Mouse (Mus musculus) activated CD4-positive, CD25-positive, alpha-beta regulatory T cell, adult 4 months (primary cell): Measurements from ENCODE around the gene Nf1. TPM values are rescaled to one million over a fixed set of nuclear protein-coding genes. Genes with fewer than 3 reads are reported as not detected.

Experiments
- ATAC-seq: one replicate; pipeline ENCODE4 v1.8.0; 2017
- polyA plus RNA-seq, 2 experiments: library from polyadenylated mRNA; unstranded; fragments of 100-300 nt; shearing (Covaris generic); gene quantifications; one replicate each; pipeline ENCODE4 v1.2.1; 2017

Nf1 gene
- polyA plus RNA-seq, 2 experiments from 2014 or later, result 1.2 to 1.6 TPM

DNA sequence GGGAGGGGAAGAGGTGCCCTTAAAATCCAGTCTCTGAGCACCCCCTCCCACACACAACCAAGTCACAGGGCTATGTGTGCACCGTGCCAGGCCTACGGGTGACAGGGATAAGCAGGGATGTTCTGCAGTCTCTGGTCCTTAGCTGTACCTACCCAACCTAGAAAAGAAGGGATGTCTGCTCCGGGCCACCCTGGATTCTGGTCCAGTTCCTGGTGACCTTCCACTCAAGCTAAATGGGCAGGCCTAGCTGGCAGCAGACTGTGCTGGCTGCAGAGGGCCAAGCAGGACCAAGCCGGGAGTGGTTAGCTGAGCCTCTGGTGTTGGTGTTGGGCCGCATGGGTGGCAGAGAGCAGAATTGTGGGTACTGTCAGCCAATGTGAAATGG lies 252.1 kb downstream of the Nf1 start:
- no peak for ATAC-seq

- ATAC-seq, result no peak
Observed at GRCm38 (mm10) chr11:79593495-79593894, 254.0 kb downstream of the Nf1 start.

- ATAC-seq, result no peak
Observed at GRCm38 (mm10) chr11:79610454-79610853, 271.0 kb downstream of the Nf1 start.

- ATAC-seq, result peak; percentile 51
Observed at GRCm38 (mm10) chr11:79611011-79611666, 271.6 kb downstream of the Nf1 start.

DNA sequence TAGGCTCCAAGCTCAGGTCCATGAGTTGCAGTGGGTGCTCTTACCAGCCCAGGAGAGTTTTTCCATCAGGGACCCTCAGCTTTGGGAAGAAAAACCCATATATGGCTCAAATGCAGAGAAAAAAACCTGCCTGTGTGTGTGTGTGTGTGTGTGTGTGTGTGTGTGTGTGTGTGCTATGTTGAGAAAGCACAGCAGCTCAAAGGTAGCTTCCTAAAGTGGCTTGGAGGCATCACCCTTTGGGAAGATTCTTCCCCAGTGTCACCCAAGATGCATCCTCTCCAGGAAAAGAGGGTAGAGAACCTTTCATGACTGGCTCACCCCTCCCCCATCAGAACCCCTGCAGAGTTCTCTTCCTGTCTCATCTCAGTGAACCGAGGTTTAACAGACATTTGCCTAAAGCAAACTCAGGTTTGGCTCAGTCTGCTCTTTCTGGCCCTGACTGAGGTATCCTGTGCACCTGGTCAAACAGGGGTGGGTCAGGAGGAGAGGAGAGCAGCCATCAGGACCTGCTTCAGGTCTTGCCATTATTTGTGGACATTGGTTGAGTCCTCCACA lies 272.6 kb downstream of the Nf1 start:
- no peak for ATAC-seq

DNA sequence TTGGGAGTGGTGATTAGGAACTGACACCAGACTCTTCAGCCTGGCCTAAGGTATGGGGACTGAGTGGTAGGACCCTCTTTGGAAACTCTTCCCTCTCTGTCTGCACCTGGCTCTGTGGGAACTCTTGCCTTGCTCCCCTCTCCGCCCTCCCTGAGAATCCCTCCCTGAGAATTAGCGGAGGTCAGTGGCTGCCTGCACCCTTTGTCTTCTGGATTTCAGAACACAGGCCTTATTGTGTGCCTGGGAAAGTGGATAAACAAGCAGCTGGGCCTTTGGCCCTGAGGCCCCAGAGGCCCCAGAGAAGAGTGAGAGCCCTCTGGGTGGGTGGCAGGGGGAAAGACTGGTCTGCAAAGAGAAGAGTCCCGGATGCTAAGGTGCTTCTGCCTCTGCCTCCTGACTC lies 273.6 kb downstream of the Nf1 start:
- no peak for ATAC-seq

DNA sequence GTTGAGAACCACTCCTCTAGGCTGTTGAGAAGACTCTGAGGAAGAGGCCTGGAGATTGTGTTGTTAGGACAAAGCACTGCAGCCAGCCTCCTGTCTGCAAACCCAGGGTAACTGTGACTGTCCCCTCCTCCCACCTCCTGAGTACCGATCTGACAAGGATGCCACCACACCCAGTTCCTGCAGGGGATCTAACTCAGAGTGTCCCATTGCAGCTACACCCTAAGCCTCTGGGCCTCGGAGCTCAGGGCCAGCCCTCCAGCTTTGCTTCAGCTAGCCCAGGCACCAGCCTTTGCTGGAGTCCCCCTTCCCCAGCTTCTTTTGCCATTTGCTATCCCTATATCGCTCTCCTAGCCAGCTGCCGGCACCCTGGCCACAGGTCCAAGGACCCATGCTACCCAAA lies 274.2 kb downstream of the Nf1 start:
- no peak for ATAC-seq

DNA sequence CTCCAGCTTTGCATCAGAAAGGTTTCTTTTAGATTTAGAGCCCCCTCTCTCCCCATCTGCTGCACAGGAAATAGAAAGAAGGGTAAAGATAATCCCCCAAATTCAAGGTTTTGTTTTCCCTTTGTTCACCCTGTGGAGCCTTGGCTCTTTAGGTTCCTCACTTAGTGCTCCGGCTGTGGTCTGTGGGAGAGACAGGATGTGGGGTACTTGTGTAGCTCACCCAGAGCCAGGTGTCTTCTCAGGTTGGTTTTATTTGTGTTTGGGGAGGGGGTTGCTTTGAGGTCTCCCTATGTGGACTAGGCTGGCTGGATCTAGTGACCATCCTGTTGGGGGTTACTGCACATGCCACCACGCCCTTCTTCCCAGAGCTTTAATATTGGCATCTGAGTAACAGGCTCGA lies 275.4 kb downstream of the Nf1 start:
- ATAC-seq, result peak; percentile 74

GRCm38 (mm10) chr11:79615871-79616270 lies 276.4 kb downstream of the Nf1 start:
- no peak for ATAC-seq

- no peak for ATAC-seq
Observed at GRCm38 (mm10) chr11:79617991-79618390, 278.5 kb downstream of the Nf1 start.

DNA sequence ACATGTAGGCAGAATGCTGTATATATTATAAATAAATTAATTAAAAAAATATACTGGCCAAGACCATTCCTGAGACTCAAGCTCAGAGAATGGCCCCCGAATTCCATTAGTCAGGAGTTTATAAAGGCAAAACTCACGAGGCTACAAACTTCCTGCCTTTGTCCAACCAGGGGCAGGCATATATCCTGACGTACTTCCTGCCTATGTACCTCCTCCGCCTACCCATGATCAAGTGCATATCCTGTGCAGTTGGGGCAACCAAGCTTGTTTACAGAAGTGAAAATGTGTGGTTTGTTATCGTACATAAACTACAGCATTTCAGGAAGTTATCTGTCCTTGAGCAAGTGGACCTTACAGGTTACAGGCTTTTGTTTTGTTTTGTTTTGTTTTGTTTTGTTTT lies 283.5 kb downstream of the Nf1 start:
- ATAC-seq, result peak; percentile 90

DNA sequence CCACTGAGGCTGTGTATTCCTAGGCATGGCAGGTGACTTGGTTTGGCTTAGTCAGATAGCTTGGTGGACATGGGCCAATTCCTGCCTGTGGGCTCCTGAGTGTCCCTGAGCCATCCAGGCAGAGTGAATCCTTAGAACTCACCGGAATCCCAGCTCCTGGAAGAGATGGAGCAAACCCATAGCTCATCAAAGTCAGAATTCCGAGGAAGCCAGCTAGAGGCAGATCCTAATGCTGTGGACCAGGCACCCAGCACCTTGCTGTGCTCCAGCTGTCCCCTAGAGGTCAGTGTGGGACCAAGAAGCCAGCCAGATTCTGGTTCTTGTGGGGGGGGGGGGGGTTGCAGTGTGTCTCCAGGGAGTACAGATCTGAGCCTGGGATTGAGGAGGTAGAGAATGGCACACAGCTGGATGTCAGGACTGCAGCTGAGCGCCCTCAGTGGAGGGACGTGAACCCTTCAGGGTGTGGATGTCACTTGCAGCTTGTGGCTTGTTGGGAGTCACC lies 285.4 kb downstream of the Nf1 start:
- ATAC-seq, result peak; percentile 60

DNA sequence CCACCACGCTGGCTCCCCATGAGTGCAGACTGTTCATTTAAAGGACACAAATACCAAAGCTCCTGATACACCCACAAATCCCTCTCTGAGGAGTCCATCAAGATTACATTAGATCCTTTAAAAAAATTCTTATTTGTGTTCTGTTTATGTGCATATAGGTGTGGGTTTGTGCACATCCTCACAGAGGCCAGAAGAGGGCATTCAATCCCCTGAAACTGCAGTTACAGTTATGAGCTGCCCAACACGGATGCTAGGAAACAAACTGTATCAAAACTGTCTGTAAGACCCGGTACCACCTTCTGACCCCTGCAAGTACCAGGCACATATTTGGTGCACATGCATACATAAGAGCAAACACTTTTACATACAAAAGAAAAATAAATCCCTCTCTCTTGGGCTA lies 289.2 kb downstream of the Nf1 start:
- ATAC-seq, result peak; percentile 63

DNA sequence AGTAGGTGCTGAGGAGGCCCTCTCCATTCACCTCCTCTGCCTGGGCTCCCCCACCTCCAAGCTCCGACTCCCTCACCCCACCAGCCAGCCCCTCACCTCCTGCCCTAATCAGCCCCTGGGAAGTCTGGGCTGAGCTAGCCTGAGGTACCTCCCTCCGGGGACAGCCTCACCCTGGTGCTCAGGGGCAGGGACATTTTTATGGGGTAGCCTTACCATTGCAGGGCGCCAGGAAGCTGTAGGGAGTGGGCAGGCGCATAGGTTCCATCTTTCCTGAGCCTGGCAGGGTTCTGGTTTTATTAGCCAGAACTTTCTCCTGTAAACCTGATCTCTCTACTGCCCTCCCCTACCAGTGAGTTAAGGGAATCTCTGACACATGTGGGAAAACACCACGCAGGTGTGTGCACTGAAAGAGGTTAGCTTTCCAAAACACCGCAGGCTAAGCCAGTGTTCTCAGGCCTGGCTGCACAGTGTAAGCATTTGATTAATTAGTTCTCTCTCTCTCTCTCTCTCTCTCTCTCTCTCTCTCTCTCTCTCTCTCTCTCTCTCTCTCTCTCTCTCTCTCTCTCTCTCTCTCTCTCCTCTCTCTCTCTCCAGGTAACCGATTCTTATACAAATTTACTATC lies 290.4 kb downstream of the Nf1 start:
- no peak for ATAC-seq

DNA sequence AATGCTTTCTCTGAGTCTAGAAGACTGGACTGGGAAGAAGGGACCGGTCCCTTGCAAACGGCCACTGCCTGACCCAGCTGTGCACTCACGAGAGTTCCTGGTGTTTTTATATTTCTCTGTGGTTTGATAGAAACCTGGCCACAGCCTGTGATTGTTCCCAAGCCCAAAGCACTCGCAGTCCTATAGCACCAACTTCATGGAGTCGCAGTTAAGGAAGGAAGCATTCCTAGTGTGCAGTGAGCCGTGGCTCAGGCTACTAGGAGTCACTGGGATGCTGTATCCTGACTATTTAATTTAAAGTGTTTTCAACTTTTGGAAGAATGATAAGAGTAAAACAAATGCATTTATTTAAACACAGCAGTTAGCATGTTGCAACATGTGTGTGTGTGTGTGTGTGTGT lies 291.0 kb downstream of the Nf1 start:
- no peak for ATAC-seq

Other genes with a start within 250 kb of the Nf1 start
- 1 to 10 TPM; 2.9 to 3.8 TPM for gene Ksr1, start 193.3 kb upstream of the Nf1 start, polyA plus RNA-seq
- gene Wsb1, start 85.0 kb upstream of the Nf1 start, polyA plus RNA-seq, result 10 to 100 TPM; 81.8 to 88.3 TPM
- gene Gm9964, start 42.8 kb upstream of the Nf1 start, polyA plus RNA-seq, result not detected
- not detected for gene Omg, start 164.4 kb downstream of the Nf1 start, polyA plus RNA-seq
- gene Evi2b, start 184.1 kb downstream of the Nf1 start, polyA plus RNA-seq, result 10 to 100 TPM; 80.3 to 80.9 TPM
- 1 to 10 TPM; 6.2 to 8.4 TPM for gene Evi2, start 190.9 kb downstream of the Nf1 start, polyA plus RNA-seq
- gene Evi2a, start 190.9 kb downstream of the Nf1 start, polyA plus RNA-seq, result 10 to 100 TPM; 71.2 to 72.0 TPM